Comparison of ENCODE assay signal across 9 mouse cellular contexts in genomic region chr3:19895755-19896154, GRCm38 (mm10).
A peak's percentile ranks its signal among the peaks of the same experiment; 100 is the strongest.
DNase-seq lines count a peak whose midpoint lies in the region; ATAC-seq lines count a peak whose summit lies in the region.
"Had no signal": no experiment of that assay in that cellular context is flagged by ENCODE, and none has a peak within 500 bp of the region (broad histone marks: within the 10 kb centered on the region; RNA-seq: fewer than 3 reads in every experiment).

No protein-coding gene starts in this region.

- DNase-seq in kidney, postnatal 4 days = no peak
- no peak for DNase-seq in left cerebral cortex, postnatal 25 days (ENCODE audit: low spot score in 2 of 2)
- no peak for DNase-seq in right cerebral cortex, postnatal 4 days
- DNase-seq: gastrocnemius, postnatal 36 days had no signal

- no peak overlapping the region for H3K27ac ChIP-seq in kidney, embryonic 16.5 days (ENCODE audit: low read length)
- H3K27ac ChIP-seq in brown adipose tissue, adult 24 weeks (replicated peaks; ENCODE audit: low read depth, low read length) = no peak overlapping the region
- H3K27ac ChIP-seq in hindbrain, embryonic 13.5 days = peak overlapping the region; percentile 89; the same call in 1 of the 2 replicates
- H3K27ac ChIP-seq in midbrain, embryonic 13.5 days = no peak overlapping the region

- H3K9ac ChIP-seq in kidney, embryonic 16.5 days (replicated peaks; ENCODE audit: low read length) = peak overlapping the region; percentile 86
- H3K9ac ChIP-seq in hindbrain, embryonic 13.5 days = peak overlapping the region; percentile 93
- peak overlapping the region; percentile 87 for H3K9ac ChIP-seq in midbrain, embryonic 13.5 days (replicated peaks)

- no peaks in the 10 kb centered on the region for H3K9me3 ChIP-seq in kidney, embryonic 16.5 days (ENCODE audit: low read length)
- H3K9me3 ChIP-seq in hindbrain, embryonic 13.5 days = no peaks in the 10 kb centered on the region
- no peaks in the 10 kb centered on the region for H3K9me3 ChIP-seq in midbrain, embryonic 13.5 days

- no peak for ATAC-seq in kidney, embryonic 16.5 days (ENCODE audit: low FRiP score, low TSS enrichment)
- no peak for ATAC-seq in hindbrain, embryonic 13.5 days (ENCODE audit: low FRiP score)
- ATAC-seq in midbrain, embryonic 13.5 days = no peak
- ATAC-seq in erythroid progenitor cell, adult 5-6 weeks (replicated peaks; ENCODE audit: low FRiP score, poor library complexity, severe bottlenecking) = no peak

- peak overlapping the region; percentile 87 for H3K4me2 ChIP-seq in kidney, embryonic 16.5 days (replicated peaks; ENCODE audit: low read depth, low read length)
- peak overlapping the region; percentile 87 for H3K4me2 ChIP-seq in hindbrain, embryonic 13.5 days
- peak overlapping the region; percentile 78 for H3K4me2 ChIP-seq in midbrain, embryonic 13.5 days (replicated peaks)

- 51% methylated on average over 5 of the region's 5 CpGs for WGBS in kidney, embryonic 16.5 days
- WGBS in hindbrain, embryonic 13.5 days = 50% methylated on average over 5 of the region's 5 CpGs
- 41% methylated on average over 5 of the region's 5 CpGs for WGBS in midbrain, embryonic 13.5 days

- H3K36me3 ChIP-seq in kidney, embryonic 16.5 days (ENCODE audit: insufficient read depth, low read length) = peaks cover 21% of the 10 kb centered on the region
- peaks cover 29% of the 10 kb centered on the region for H3K36me3 ChIP-seq in hindbrain, embryonic 13.5 days
- H3K36me3 ChIP-seq in midbrain, embryonic 13.5 days = peaks cover 24% of the 10 kb centered on the region

- intact Hi-C loops in left cerebral cortex, postnatal 25 days (cut with DNase I) = loop anchor here (1.0 to 2.0 kb wide), 2 partner anchors 267 to 585 kb away; partner anchors contain the start of gene 1700064H15Rik

- H3K27me3 ChIP-seq in kidney, embryonic 16.5 days (ENCODE audit: insufficient read depth, low read length) = no peaks in the 10 kb centered on the region
- no peaks in the 10 kb centered on the region for H3K27me3 ChIP-seq in hindbrain, embryonic 13.5 days
- H3K27me3 ChIP-seq in midbrain, embryonic 13.5 days = no peaks in the 10 kb centered on the region

- peaks cover 14% of the 10 kb centered on the region for H3K4me1 ChIP-seq in kidney, embryonic 16.5 days (ENCODE audit: insufficient read depth, low read length)
- peaks cover 6% of the 10 kb centered on the region for H3K4me1 ChIP-seq in brown adipose tissue, adult 24 weeks (ENCODE audit: control insufficient read depth, insufficient read depth, insufficient read length, low read length)
- H3K4me1 ChIP-seq in hindbrain, embryonic 13.5 days (replicated peaks) = peaks cover 30% of the 10 kb centered on the region
- peaks cover 25% of the 10 kb centered on the region for H3K4me1 ChIP-seq in midbrain, embryonic 13.5 days (replicated peaks)

- H3K4me3 ChIP-seq in kidney, embryonic 16.5 days (ENCODE audit: low read length) = peak overlapping the region; percentile 94
- H3K4me3 ChIP-seq in brown adipose tissue, adult 24 weeks (ENCODE audit: insufficient read depth, low read depth, low read length) = peak overlapping the region; percentile 93
- peak overlapping the region; percentile 95 for H3K4me3 ChIP-seq in hindbrain, embryonic 13.5 days
- peak overlapping the region; percentile 88 for H3K4me3 ChIP-seq in midbrain, embryonic 13.5 days (replicated peaks)
